Mouse (Mus musculus) kidney, embryonic 14.5 days (tissue): ENCODE data around the gene Gm21985. TPM values are rescaled to one million over a fixed set of nuclear protein-coding genes. Genes with fewer than 3 reads are reported as not detected.
"Not testable (repeated sequence)": the region's sequence is repeated elsewhere in the genome, so short reads cannot be mapped to it uniquely, and the experiment has no call there.

Experiments used
- ATAC-seq: fragments of 200-750 bp; cut with Nextera tagmentation; 2 replicates; pipeline ENCODE4 v1.8.0; 2017; ENCODE audit warnings: moderate number of reproducible peaks, mild to moderate bottlenecking, moderate TSS enrichment, moderate library complexity; ENCODE audit not compliant: low FRiP score, low TSS enrichment
- H3K27ac ChIP-seq: fragments of 300-500 bp; sonication (generic); 2 replicates; pipeline ENCODE4 v1.5.1; 2014; ENCODE audit warnings: low read depth, mild to moderate bottlenecking, low read length, moderate library complexity, mixed read lengths
- H3K27me3 ChIP-seq: fragments of 300-500 bp; sonication (generic); 2 replicates; pipeline ENCODE4 v1.6.1; 2014; ENCODE audit warnings: mild to moderate bottlenecking, low read length; ENCODE audit not compliant: control insufficient read depth, insufficient read depth
- H3K36me3 ChIP-seq: fragments of 300-500 bp; sonication (generic); 2 replicates; pipeline ENCODE4 v1.6.1; 2014; ENCODE audit warnings: low read length, mixed read lengths; ENCODE audit not compliant: control insufficient read depth, insufficient read depth
- H3K4me1 ChIP-seq: fragments of 300-500 bp; sonication (generic); 2 replicates; pipeline ENCODE4 v1.6.1; 2014; ENCODE audit warnings: low read length, mixed read lengths; ENCODE audit not compliant: control insufficient read depth, insufficient read depth
- H3K4me2 ChIP-seq: fragments of 300-500 bp; sonication (generic); replicated peaks from 2 replicates; pipeline ENCODE4 v1.6.1; 2014; ENCODE audit warnings: low read depth, mild to moderate bottlenecking, low read length
- H3K4me3 ChIP-seq: fragments of 300-500 bp; sonication (generic); 2 replicates; pipeline ENCODE4 v1.5.1; 2014; ENCODE audit warnings: mild to moderate bottlenecking, low read length
- H3K9ac ChIP-seq: fragments of 300-500 bp; sonication (generic); 2 replicates; pipeline ENCODE4 v1.6.1; 2014; ENCODE audit warnings: low read depth, mild to moderate bottlenecking, low read length, moderate library complexity
- H3K9me3 ChIP-seq: fragments of 300-500 bp; sonication (generic); 2 replicates; pipeline ENCODE4 v1.6.1; 2016; ENCODE audit warnings: low read length; ENCODE audit not compliant: control insufficient read depth
- WGBS: fragments of 180-500 bp; shearing (Covaris S2); extraction: QIAGEN DNeasy Blood & Tissue Kit; methylation state at CpG from one replicate; pipeline ENCODE4 v1.1.7; 2014; 5-methylcytosine and 5-hydroxymethylcytosine counted together
- polyA plus RNA-seq: library from polyadenylated mRNA; unstranded; fragments of >200 nt; fragmentation: Nextera tagmentation; extraction: Ambion mirVana; gene quantifications from 2 replicates; pipeline ENCODE4 v1.2.1, GENCODE M21; 2014

Gm21985 gene
- polyA plus RNA-seq, 1 experiment from 2014 or later = not detected

DNA sequence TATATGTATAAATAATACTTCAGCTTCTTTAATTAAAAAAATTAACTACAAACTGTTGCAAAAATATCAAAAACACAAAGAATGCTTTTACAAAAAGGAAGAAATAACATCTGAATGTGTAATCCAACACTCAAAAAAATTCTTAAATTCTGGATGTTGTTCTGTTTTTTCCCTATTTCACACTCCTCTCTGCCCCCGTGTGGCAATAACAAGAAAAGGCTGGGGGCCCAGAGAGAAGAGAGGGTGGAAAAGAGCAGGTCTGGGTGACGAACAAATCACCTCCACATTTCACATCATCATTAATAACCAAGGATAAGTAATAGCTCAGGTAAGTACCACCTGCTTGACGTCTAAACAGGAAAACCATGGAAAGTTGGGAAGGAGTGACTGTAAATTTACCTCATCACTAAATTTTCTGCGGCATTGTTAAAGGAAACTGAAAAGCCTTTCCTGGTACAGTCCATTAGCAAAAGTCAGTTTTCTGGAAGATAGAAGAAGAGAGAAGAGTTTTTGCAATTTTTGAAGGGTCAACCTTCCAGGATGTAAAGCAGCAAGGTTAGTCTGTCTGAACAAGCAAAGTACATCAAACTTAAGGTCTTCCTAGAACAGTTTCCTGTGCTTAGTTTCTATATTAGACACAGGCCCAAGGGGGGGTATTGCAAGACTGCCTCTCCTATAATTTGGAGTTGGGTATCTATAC lies 183.6 kb downstream of the Gm21985 start:
- H3K9ac ChIP-seq = no peak overlapping the region
- H3K4me1 ChIP-seq = no peaks in the 10 kb centered on the region
- no peaks in the 10 kb centered on the region for H3K27me3 ChIP-seq
- H3K36me3 ChIP-seq = no peaks in the 10 kb centered on the region
- H3K4me2 ChIP-seq = no peak overlapping the region
- H3K9me3 ChIP-seq = no peaks in the 10 kb centered on the region
- no peak overlapping the region for H3K4me3 ChIP-seq
- H3K27ac ChIP-seq = no peak overlapping the region
- 35% methylated on average over 4 of the region's 4 CpGs for WGBS
- ATAC-seq = no peak

GRCm38 (mm10) chr2:112452513-112452912 lies 186.4 kb downstream of the Gm21985 start:
- ATAC-seq, H3K4me3 ChIP-seq, H3K4me1 ChIP-seq, H3K9me3 ChIP-seq, H3K27me3 ChIP-seq, H3K9ac ChIP-seq, H3K4me2 ChIP-seq, H3K27ac ChIP-seq, H3K36me3 ChIP-seq: not testable (repeated sequence)

DNA sequence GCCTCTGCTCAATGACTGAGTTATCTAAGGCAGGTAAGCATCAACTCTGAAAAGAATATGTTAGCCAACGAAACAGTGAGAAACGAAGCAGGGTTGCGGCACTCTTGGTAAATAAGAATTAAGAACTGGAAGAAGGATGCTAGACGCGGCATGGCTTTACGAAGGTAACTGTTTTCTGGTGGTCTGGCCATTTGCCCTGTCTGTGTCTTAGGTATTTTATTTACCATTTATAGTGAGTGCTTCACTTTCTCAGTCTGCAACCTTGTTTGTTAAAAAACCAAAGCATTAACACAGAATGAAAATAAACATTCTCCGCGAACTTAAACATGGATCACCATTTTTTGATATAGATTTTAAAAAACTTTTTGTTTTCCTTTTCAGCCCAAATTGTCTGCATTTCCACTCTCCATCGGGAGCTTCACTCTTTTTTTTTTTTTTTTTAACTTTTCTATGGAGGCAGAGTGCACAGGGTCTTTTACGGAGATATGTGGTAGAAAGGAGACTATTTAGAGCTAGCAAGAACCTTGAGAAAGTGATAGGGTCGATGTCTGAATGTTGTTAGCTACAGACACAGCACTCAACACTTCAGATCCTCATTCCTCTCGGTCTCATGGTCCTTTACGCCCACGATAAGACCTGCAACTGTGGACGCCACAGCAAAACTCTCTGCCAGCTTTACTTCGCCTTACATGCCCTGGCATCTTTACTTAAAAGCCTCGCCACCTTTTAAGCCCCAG lies 188.2 kb downstream of the Gm21985 start:
- Histone ChIP-seq H3K4me1 (peaks cover 8% of the 10 kb centered on the region), H3K9me3 (no peaks in the 10 kb centered on the region), H3K4me3 (peak overlapping the region; percentile 96), H3K36me3 (no peaks in the 10 kb centered on the region), H3K27ac (peak overlapping the region; percentile 30), H3K27me3 (no peaks in the 10 kb centered on the region), H3K9ac (peak overlapping the region; percentile 90), H3K4me2 (peak overlapping the region; percentile 66)
- no peak for ATAC-seq
- 33% methylated on average over 17 of the region's 17 CpGs for WGBS

- Histone ChIP-seq H3K9ac (peak within 1 kb of the TSS; percentile 90), H3K4me1 (peaks cover 8% of the 10 kb centered on the region), H3K36me3 (0 out of 2 replicates have a peak, but pooled peaks cover 2% of the 10 kb centered on the region), H3K27ac (peak within 1 kb of the TSS; percentile 42), H3K4me3 (peak within 1 kb of the TSS; percentile 96), H3K9me3 (no peaks in the 10 kb centered on the region), H3K4me2 (peak within 1 kb of the TSS; percentile 83), H3K27me3 (no peaks in the 10 kb centered on the region)
- under 1% methylated on average over 49 of the region's 49 CpGs for WGBS
- ATAC-seq = peak; percentile 99
These were observed 188.9 kb downstream of the Gm21985 start, which contains the start of gene Emc7 for GRCm38 (mm10) chr2:112454862-112455564. Gene Emc7 (plus strand): TSS chr2:112454997.

Other genes starting within 250 kb of the Gm21985 start
- not detected in 2 replicates for gene Olfr1311, start 241.9 kb upstream of the Gm21985 start, polyA plus RNA-seq
- gene Olfr1312, start 216.1 kb upstream of the Gm21985 start, polyA plus RNA-seq = not detected in 2 replicates
- gene Olfr1313, start 188.5 kb upstream of the Gm21985 start, polyA plus RNA-seq = not detected in 2 replicates
- gene Olfr1314, start 169.5 kb upstream of the Gm21985 start, polyA plus RNA-seq = not detected in 2 replicates
- gene Olfr1315-ps1, start 150.9 kb upstream of the Gm21985 start, polyA plus RNA-seq = not detected in 2 replicates
- gene Olfr1316, start 131.3 kb upstream of the Gm21985 start, polyA plus RNA-seq = not detected in 2 replicates
- gene Olfr1317, start 126.0 kb upstream of the Gm21985 start, polyA plus RNA-seq = not detected in 2 replicates
- gene Olfr1318, start 112.1 kb upstream of the Gm21985 start, polyA plus RNA-seq = 0.09 TPM in 1 of 2 replicates, not detected in the other
- 17.1 and 24.3 TPM in 2 replicates for gene Lpcat4, start 26.8 kb upstream of the Gm21985 start, polyA plus RNA-seq
- gene Nutm1, start 7.0 kb upstream of the Gm21985 start, polyA plus RNA-seq = 0.04 and 0.07 TPM in 2 replicates
- 225 and 322 TPM in 2 replicates for gene Nop10, start 4.4 kb upstream of the Gm21985 start, polyA plus RNA-seq
- gene Slc12a6, start 489 bp upstream of the Gm21985 start, polyA plus RNA-seq = 6.6 and 12.7 TPM in 2 replicates
- gene Emc4, start 101.7 kb downstream of the Gm21985 start, polyA plus RNA-seq = 123 and 132 TPM in 2 replicates
- gene Katnbl1, start 112.9 kb downstream of the Gm21985 start, polyA plus RNA-seq = 37.4 and 46.5 TPM in 2 replicates
- gene Emc7, start 188.7 kb downstream of the Gm21985 start, polyA plus RNA-seq = 17.2 and 18.2 TPM in 2 replicates
- gene Chrm5, start 214.5 kb downstream of the Gm21985 start, polyA plus RNA-seq = 0.20 and 0.22 TPM in 2 replicates
- 10.9 and 12.4 TPM in 2 replicates for gene Aven, start 226.7 kb downstream of the Gm21985 start, polyA plus RNA-seq